Mouse (Mus musculus): ENCODE measurements around the gene Fxyd1. TPM values are rescaled to one million over a fixed set of nuclear protein-coding genes. Genes with fewer than 3 reads are reported as not detected.

The Fxyd1 gene
- polyA plus RNA-seq, 1 experiment from 2014 or later = 211 TPM

DNA sequence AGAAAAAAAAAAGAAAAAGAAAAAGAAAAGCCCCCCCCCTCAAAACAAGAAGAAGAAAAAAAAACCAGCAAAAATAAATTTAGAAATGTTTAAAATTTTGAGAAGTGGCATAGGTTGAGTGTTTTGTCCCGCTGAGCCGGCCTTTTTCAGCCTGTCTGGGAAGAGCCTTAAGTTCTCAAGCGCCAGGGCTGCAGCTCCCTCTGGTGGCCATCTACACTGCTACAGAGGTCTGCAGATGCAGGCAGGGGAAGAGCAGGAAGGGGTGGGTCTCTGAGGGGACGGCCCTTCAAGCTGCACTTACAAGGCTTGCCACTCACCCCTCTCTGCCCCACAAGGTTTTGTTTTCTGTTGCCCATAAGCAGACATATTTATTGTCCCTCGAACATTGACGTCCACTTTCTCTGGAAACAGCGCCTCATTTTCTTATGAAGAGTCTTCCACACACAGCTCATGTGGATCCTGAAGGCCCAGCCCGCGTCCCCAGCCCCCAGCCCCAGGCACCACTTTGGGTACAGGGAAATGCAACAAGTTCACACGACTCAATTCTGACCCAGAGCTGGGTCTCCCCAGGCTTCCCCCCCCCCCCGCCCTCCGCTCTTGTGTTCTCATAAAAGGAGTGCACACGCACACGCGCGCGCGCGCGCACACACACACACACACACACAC is 40.7 kb upstream of the Fxyd1 start:
- Histone ChIP-seq H3K4me1 (ENCODE audit: insufficient read depth, low read depth, low read length) (no peaks in the 10 kb centered on the region), H3K4me3 (ENCODE audit: low read depth, low read length) (no peak overlapping the region), H3K9ac (replicated peaks; ENCODE audit: low read depth) (no peak overlapping the region), H3K4me2 (replicated peaks; ENCODE audit: low read depth, low read length) (peak overlapping the region; percentile 39), H3K9me3 (ENCODE audit: low read length) (no peaks in the 10 kb centered on the region), H3K36me3 (ENCODE audit: insufficient read depth, low read length) (no peaks in the 10 kb centered on the region), H3K27ac (ENCODE audit: low read length) (no peak overlapping the region), H3K27me3 (replicated peaks; ENCODE audit: insufficient read depth, low read length) (no peaks in the 10 kb centered on the region)
- 48% methylated on average over 20 of the region's 20 CpGs for WGBS
- DNase-seq (ENCODE audit: low spot score) (peak; percentile 95), ATAC-seq (peak; percentile 95)
- peak; percentile 98 for TF ChIP-seq CTCF (IDR thresholded peaks at IDR 0.05)
- no peak for TF ChIP-seq EP300 (IDR thresholded peaks at IDR 0.05)

DNA sequence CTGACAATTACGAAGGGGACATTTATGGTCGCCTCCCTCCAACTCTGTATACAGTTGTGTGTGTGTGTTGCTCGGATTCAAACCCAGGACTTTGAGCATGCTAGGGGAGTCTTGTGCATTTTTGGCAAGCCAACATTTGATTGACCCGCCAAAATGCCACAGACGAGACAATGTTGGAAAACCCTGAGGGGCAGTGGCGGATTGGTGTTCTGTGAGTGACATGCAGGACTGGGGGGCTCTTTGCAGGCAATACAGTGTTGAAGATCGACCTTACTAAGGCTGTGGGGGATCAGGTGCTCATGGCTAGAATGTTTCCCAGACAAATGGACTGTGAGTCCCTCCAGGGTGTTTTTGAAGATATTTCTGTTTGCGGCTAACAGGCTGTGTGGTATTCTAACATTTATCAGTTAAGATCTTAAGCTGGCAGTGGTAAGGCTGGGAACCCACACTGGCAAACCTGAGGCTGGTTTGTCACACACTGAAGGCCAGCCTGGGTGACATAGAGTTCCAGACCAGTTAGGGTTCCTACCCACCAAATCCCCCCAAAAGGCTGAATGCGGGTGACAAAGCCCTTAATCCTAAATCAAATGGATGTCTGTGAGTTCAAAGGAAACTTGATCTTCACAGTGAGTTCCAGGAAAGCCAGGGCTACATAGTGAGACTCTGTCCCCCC is 40.0 kb upstream of the Fxyd1 start:
- Histone ChIP-seq H3K27me3 (replicated peaks; ENCODE audit: insufficient read depth, low read length) (no peaks in the 10 kb centered on the region), H3K4me2 (replicated peaks; ENCODE audit: low read depth, low read length) (no peak overlapping the region), H3K9me3 (ENCODE audit: low read length) (no peaks in the 10 kb centered on the region), H3K9ac (replicated peaks; ENCODE audit: low read depth) (no peak overlapping the region), H3K4me1 (ENCODE audit: insufficient read depth, low read depth, low read length) (no peaks in the 10 kb centered on the region), H3K27ac (ENCODE audit: low read length) (no peak overlapping the region), H3K4me3 (ENCODE audit: low read depth, low read length) (no peak overlapping the region), H3K36me3 (ENCODE audit: insufficient read depth, low read length) (no peaks in the 10 kb centered on the region)
- ATAC-seq (no peak), DNase-seq (ENCODE audit: low spot score) (no peak)
- no peak for TF ChIP-seq EP300 (IDR thresholded peaks at IDR 0.05)
- no peak for TF ChIP-seq CTCF (IDR thresholded peaks at IDR 0.05)
- 73% methylated on average over 9 of the region's 9 CpGs for WGBS

DNA sequence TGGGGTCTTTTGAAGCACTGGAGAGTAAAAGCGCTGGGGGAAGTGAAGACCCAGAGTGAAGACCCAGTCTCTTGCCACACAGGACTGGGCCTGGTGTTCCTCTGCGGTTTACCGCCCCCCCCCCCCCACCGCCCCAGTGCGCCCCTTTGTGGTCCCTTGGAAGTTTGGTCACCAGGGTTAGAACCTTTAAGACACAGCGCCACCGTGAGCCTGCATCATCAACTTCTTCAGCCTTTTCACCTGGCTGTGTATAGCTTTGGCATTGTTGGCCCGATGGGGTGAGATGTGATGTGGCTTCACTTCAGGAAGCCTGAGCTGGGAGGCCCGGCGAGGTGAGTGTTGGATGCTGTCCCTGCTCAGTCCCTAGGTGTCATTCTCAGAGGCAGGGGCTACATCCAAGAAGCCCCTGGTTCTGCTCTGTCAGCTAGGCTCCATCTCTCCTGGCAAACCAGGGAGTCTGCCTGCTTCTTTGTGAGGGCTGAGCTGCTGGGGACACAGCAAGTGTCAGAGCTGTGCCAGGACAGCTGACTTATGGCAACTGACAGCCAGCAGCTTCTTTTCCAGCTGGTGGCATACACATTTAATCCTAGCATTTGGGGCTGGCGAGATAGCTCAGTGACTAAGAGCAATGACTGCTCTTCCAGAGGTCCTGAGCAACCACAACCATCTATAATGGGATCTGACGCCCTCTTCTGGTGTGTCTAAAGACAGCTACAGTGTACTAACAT is 37.9 kb upstream of the Fxyd1 start:
- Histone ChIP-seq H3K4me1 (ENCODE audit: insufficient read depth, low read depth, low read length) (no peaks in the 10 kb centered on the region), H3K27ac (ENCODE audit: low read length) (no peak overlapping the region), H3K4me3 (ENCODE audit: low read depth, low read length) (no peak overlapping the region), H3K27me3 (replicated peaks; ENCODE audit: insufficient read depth, low read length) (no peaks in the 10 kb centered on the region), H3K9ac (replicated peaks; ENCODE audit: low read depth) (no peak overlapping the region), H3K36me3 (ENCODE audit: insufficient read depth, low read length) (no peaks in the 10 kb centered on the region), H3K9me3 (ENCODE audit: low read length) (no peaks in the 10 kb centered on the region), H3K4me2 (replicated peaks; ENCODE audit: low read depth, low read length) (no peak overlapping the region)
- ATAC-seq (peak; percentile 48), DNase-seq (ENCODE audit: low spot score) (peak; percentile 55)
- peak; percentile 44 for TF ChIP-seq CTCF (IDR thresholded peaks at IDR 0.05)
- no peak for TF ChIP-seq EP300 (IDR thresholded peaks at IDR 0.05)
- WGBS = 28% methylated on average over 12 of the region's 12 CpGs

DNA sequence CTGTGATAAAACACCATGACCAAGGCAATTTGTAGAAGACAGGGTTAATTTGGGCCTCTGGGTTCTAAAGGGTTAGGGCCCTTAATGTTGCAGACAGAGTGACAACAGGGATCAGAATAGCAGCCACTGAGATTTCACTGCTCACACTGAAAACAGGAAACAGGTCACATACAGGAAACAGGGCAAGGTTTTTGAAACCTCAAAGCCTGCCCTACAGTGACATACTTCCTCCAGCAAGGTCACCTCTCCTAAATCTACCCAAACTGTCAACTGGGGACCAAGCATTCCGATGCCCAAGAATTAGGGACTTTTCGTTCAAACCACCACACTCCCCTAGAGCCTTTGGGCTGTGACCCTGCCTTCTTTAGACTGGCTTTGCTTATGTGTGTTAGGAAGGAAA is 32.7 kb upstream of the Fxyd1 start:
- Histone ChIP-seq H3K27ac (ENCODE audit: low read length) (no peak overlapping the region), H3K27me3 (replicated peaks; ENCODE audit: insufficient read depth, low read length) (no peaks in the 10 kb centered on the region), H3K9me3 (ENCODE audit: low read length) (no peaks in the 10 kb centered on the region), H3K36me3 (ENCODE audit: insufficient read depth, low read length) (no peaks in the 10 kb centered on the region), H3K4me1 (ENCODE audit: insufficient read depth, low read depth, low read length) (peaks cover 4% of the 10 kb centered on the region; the same call in 1 of the 2 replicates), H3K9ac (replicated peaks; ENCODE audit: low read depth) (no peak overlapping the region), H3K4me3 (ENCODE audit: low read depth, low read length) (no peak overlapping the region), H3K4me2 (replicated peaks; ENCODE audit: low read depth, low read length) (no peak overlapping the region)
- DNase-seq (ENCODE audit: low spot score) (no peak), ATAC-seq (no peak)
- TF ChIP-seq CTCF (IDR thresholded peaks at IDR 0.05) (no peak), EP300 (IDR thresholded peaks at IDR 0.05) (no peak)
- 70% methylated on average over 2 of the region's 2 CpGs for WGBS

DNA sequence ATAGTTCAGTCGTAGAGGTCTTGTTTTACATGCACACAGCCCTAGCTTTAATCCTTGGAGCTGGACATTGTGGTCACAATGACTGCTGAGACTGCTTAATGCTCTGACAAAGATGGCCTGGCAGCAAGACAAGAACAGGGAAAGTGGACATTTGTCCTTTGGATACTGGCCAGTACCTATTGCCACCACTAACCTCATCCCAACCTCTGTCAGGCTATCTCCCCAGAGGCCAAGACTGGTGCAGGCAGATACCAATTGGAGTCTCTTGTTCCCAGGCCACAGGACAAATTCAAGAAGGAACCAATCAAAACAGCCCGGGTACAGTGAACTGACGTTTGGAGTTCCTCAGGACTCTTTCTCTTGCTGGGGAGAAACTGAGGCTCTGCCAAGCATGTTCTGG is 31.2 kb upstream of the Fxyd1 start:
- no peaks in the 10 kb centered on the region for H3K27me3 ChIP-seq (replicated peaks; ENCODE audit: insufficient read depth, low read length)
- TF ChIP-seq EP300 (IDR thresholded peaks at IDR 0.05) (no peak), CTCF (IDR thresholded peaks at IDR 0.05) (no peak)
- H3K4me2 ChIP-seq (replicated peaks; ENCODE audit: low read depth, low read length) = no peak overlapping the region
- no peaks in the 10 kb centered on the region for H3K9me3 ChIP-seq (ENCODE audit: low read length)
- H3K9ac ChIP-seq (replicated peaks; ENCODE audit: low read depth) = no peak overlapping the region
- H3K36me3 ChIP-seq (ENCODE audit: insufficient read depth, low read length) = no peaks in the 10 kb centered on the region
- no peak overlapping the region for H3K27ac ChIP-seq (ENCODE audit: low read length)
- WGBS = 72% methylated on average over 3 of the region's 3 CpGs
- ATAC-seq (no peak), DNase-seq (ENCODE audit: low spot score) (no peak)
- H3K4me3 ChIP-seq (ENCODE audit: low read depth, low read length) = no peak overlapping the region
- peaks cover 4% of the 10 kb centered on the region; the same call in 1 of the 2 replicates for H3K4me1 ChIP-seq (ENCODE audit: insufficient read depth, low read depth, low read length)

DNA sequence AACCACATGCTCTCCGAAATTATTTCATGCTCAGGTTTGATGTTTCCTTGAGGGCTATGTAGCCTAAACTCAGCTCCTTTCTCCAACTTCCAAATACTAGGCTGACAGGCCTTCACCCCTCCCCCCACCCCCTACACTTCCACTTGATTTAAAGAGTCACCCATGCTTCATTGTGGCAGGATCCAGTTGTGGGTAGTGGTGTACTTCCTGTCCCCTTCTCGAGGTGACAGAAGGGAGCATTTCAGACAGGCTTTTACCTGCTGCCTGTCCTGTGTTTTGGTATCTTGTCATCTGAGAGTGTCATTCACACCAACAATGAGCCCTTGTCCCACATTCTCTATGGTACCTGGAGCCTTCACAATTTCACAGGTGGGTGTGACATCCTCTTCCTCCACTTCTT is 30.3 kb upstream of the Fxyd1 start:
- peaks cover 4% of the 10 kb centered on the region; the same call in 1 of the 2 replicates for H3K4me1 ChIP-seq (ENCODE audit: insufficient read depth, low read depth, low read length)
- H3K36me3 ChIP-seq (ENCODE audit: insufficient read depth, low read length) = no peaks in the 10 kb centered on the region
- no peak for TF ChIP-seq EP300 (IDR thresholded peaks at IDR 0.05)
- TF ChIP-seq CTCF (IDR thresholded peaks at IDR 0.05) = no peak
- no peaks in the 10 kb centered on the region for H3K9me3 ChIP-seq (ENCODE audit: low read length)
- no peak overlapping the region for H3K27ac ChIP-seq (ENCODE audit: low read length)
- no peak overlapping the region for H3K4me2 ChIP-seq (replicated peaks; ENCODE audit: low read depth, low read length)
- no peak overlapping the region for H3K9ac ChIP-seq (replicated peaks; ENCODE audit: low read depth)
- WGBS = 41% methylated on average over 2 of the region's 2 CpGs
- DNase-seq (ENCODE audit: low spot score) = no peak
- H3K27me3 ChIP-seq (replicated peaks; ENCODE audit: insufficient read depth, low read length) = no peaks in the 10 kb centered on the region
- H3K4me3 ChIP-seq (ENCODE audit: low read depth, low read length) = no peak overlapping the region
- ATAC-seq = no peak
